Mouse (Mus musculus) myocyte (in vitro differentiated cells): ENCODE measurements around the gene Psen1.

ENCODE experiments used
- CEBPB ChIP-seq: IDR thresholded peaks from 2 replicates; pipeline ENCODE4 v1.6.1; 2011; ENCODE audit warnings: mild to moderate bottlenecking, moderate library complexity; ENCODE audit not compliant: poor library complexity, insufficient read depth, severe bottlenecking
- E2F4 ChIP-seq: IDR thresholded peaks from one replicate; pipeline ENCODE4 v1.6.1; 2011; ENCODE audit warnings: mild to moderate bottlenecking, control low read depth, moderate library complexity; ENCODE audit not compliant: insufficient read depth
- MAX ChIP-seq: IDR thresholded peaks from one replicate; pipeline ENCODE4 v1.6.1; 2011; ENCODE audit warnings: low read depth, mild to moderate bottlenecking, control low read depth
- MYOG ChIP-seq, 3 experiments: IDR thresholded peaks; one replicate each; pipeline ENCODE4 v1.6.1; 2011; ENCODE audit warnings: control low read depth in 2 of 3, low read depth in 2 of 3, mild to moderate bottlenecking in 2 of 3; ENCODE audit not compliant: insufficient read length in 2 of 3, control insufficient read depth in 1 of 3, insufficient read depth in 1 of 3
- POLR2A ChIP-seq: IDR thresholded peaks from one replicate; pipeline ENCODE4 v1.6.1; 2011; ENCODE audit warnings: low read depth, mild to moderate bottlenecking, control low read depth, moderate library complexity; ENCODE audit not compliant: insufficient read length
- POLR2AphosphoS2 ChIP-seq: IDR thresholded peaks from one replicate; pipeline ENCODE4 v1.6.1; 2011; ENCODE audit warnings: low read depth, control low read depth; ENCODE audit not compliant: insufficient read length
- SRF ChIP-seq: IDR thresholded peaks from one replicate; pipeline ENCODE4 v1.6.1; 2011; ENCODE audit warnings: low read depth; ENCODE audit not compliant: control insufficient read depth, insufficient read length
- TCF12 ChIP-seq: IDR thresholded peaks from one replicate; pipeline ENCODE4 v1.6.1; 2011; ENCODE audit warnings: mild to moderate bottlenecking, control low read depth; ENCODE audit not compliant: poor library complexity, insufficient read depth, severe bottlenecking
- TCF3 ChIP-seq: IDR thresholded peaks from one replicate; pipeline ENCODE4 v1.6.1; 2011; ENCODE audit warnings: low read depth, control low read depth; ENCODE audit not compliant: insufficient read length
- USF1 ChIP-seq: IDR thresholded peaks from one replicate; pipeline ENCODE4 v1.6.1; 2011; ENCODE audit warnings: low read depth, mild to moderate bottlenecking, control low read depth, moderate library complexity

DNA sequence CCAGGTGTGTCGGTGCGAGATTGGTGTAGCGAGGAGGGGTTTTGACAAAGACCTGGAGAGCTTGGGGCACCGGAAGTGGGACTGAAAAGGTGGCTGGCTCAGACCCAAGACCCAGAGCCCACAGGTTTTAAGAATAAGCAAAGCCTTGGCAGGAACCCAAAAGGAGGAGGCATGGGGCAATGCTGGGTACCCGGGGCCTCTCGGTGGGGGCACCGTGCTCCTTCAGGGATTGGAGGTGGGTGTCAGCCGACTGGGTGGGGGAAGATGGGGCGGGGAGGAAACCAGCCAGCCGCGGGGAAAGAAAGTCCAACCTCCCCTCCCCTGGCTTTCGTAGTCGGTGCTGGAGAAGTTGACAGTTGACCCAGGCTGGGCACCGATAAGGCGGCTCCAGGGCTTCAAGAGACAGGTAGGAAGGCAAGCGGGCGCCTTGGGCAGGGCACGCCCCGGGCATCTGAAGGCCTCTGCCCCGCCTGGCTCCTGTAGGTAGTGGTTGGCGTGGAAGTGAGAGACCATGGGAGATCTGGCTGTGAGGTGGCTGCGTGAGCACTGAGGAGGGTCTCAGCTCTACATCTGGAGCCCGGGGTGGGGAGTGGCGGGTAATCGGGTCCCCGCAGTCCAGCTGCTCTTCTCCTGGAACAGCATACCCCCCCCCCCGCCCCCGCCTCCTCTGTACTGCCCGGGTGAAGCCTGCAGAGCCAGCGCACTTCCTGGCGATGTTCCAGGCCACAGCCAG is 75.5 kb downstream of the Psen1 start, which contains the start of gene Papln:
- TF ChIP-seq POLR2A (no peak), POLR2AphosphoS2 (no peak), TCF12 (no peak), CEBPB (no peak), MAX (no peak), USF1 (no peak), E2F4 (no peak), MYOG (IDR thresholded peaks at IDR 0.05; ENCODE audit: control insufficient read depth in 1 of 3, insufficient read depth in 1 of 3, insufficient read length in 2 of 3, low read depth in 2 of 3) (no peak), TCF3 (no peak), SRF (no peak)
